Mouse (Mus musculus) limb, embryonic 11.5 days (tissue): ENCODE measurements around the gene Gtf3c3. TPM values are rescaled to one million over a fixed set of nuclear protein-coding genes. Genes with fewer than 3 reads are reported as not detected.

Experiments
- ATAC-seq: fragments of 200-750 bp; cut with Nextera tagmentation; 2 replicates; pipeline ENCODE4 v1.8.0; 2017; ENCODE audit warnings: low read depth; ENCODE audit not compliant: insufficient number of reproducible peaks, low FRiP score, low TSS enrichment
- DNase-seq: peaks from one replicate; pipeline ENCODE4 v3.0.0-alpha.2; 2015; ENCODE audit warnings: low spot score
- H3K27ac ChIP-seq: fragments of 300-500 bp; sonication (generic); replicated peaks from 2 replicates; pipeline ENCODE4 v1.5.1; 2014; ENCODE audit warnings: low read depth, mild to moderate bottlenecking, low read length
- H3K27me3 ChIP-seq: fragments of 300-500 bp; sonication (generic); 2 replicates; pipeline ENCODE4 v1.6.1; 2014; ENCODE audit warnings: mild to moderate bottlenecking, low read length, mixed read lengths; ENCODE audit not compliant: control insufficient read depth, insufficient read depth
- H3K36me3 ChIP-seq: fragments of 300-500 bp; sonication (generic); 2 replicates; pipeline ENCODE4 v1.6.1; 2014; ENCODE audit warnings: mild to moderate bottlenecking, low read length, moderate library complexity, mixed read lengths; ENCODE audit not compliant: control insufficient read depth, insufficient read depth
- H3K4me1 ChIP-seq: fragments of 300-500 bp; sonication (generic); 2 replicates; pipeline ENCODE4 v1.6.1; 2014; ENCODE audit warnings: low read length, mixed read lengths; ENCODE audit not compliant: control insufficient read depth, insufficient read depth
- H3K4me2 ChIP-seq: fragments of 300-500 bp; sonication (generic); 2 replicates; pipeline ENCODE4 v1.6.1; 2014; ENCODE audit warnings: low read depth, mild to moderate bottlenecking, moderate library complexity; ENCODE audit not compliant: severe bottlenecking
- H3K4me3 ChIP-seq: fragments of 300-500 bp; sonication (generic); 2 replicates; pipeline ENCODE4 v1.5.1; 2014; ENCODE audit warnings: low read depth, low read length
- H3K9ac ChIP-seq: fragments of 300-500 bp; sonication (generic); 2 replicates; pipeline ENCODE4 v1.6.1; 2014; ENCODE audit warnings: mild to moderate bottlenecking, low read length
- H3K9me3 ChIP-seq: fragments of 300-500 bp; sonication (generic); 2 replicates; pipeline ENCODE4 v1.6.1; 2016; ENCODE audit warnings: low read length; ENCODE audit not compliant: control insufficient read depth
- WGBS: fragments of 180-500 bp; shearing (Covaris S2); extraction: QIAGEN DNeasy Blood & Tissue Kit; methylation state at CpG from one replicate; pipeline ENCODE4 v1.1.7; 2014; 5-methylcytosine and 5-hydroxymethylcytosine counted together
- polyA plus RNA-seq: library from polyadenylated mRNA; unstranded; fragments of >200 nt; fragmentation: Nextera tagmentation; extraction: Ambion mirVana; gene quantifications from 2 replicates; pipeline ENCODE4 v1.2.1, GENCODE M21; 2014

Gene Gtf3c3
- polyA plus RNA-seq: 38.5 TPM in 2 replicates

DNA sequence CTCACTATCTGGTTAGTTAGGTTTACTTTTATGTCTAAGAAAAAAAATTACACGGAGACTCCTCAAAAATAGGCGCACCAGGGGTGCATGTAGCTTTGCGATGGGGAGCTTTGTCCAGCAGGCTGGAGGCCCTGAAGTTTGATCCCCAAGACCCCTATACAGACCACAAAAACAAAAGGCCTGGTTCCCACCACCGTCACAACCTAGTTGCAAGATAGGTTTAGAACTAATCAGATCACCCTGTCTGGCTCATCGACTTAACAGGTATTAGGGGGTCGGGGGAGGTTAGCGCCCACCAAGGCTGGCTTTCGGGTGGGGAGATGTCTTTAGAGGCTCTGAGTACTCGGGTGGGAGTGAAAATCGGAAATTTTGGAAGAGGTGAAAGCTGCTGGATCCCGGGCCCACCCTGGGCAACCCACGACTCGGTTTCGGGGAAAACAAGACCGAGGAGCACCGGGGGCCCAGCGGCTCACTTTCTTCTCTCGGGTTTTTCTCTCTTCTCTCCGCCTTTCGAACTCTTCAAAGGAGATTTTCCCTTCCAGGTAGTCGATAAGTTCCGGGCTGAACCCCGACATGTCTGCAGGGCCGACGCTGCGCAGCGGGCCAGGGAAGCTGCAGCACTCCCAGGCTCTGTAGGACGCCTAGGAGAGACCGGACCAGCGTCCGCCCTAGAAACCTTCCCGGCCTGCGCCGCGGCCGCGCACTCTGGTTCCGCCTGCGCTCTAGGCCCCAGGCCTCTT lies at the start of gene Gtf3c3:
Gene Gtf3c3, minus strand, starts transcription at position 632 of the 740 bp plus-strand sequence.
- no peaks in the 10 kb centered on the region for H3K9me3 ChIP-seq
- H3K4me1 ChIP-seq: no peaks in the 10 kb centered on the region
- peak; percentile 85 for DNase-seq
- peak within 1 kb of the TSS; percentile 79 for H3K4me3 ChIP-seq
- H3K36me3 ChIP-seq: no peaks in the 10 kb centered on the region
- peak; percentile 98 for ATAC-seq
- 3% methylated on average over 39 of the region's 39 CpGs for WGBS
- H3K4me2 ChIP-seq: peak within 1 kb of the TSS; percentile 71
- peak within 1 kb of the TSS; percentile 90 for H3K9ac ChIP-seq
- H3K27ac ChIP-seq: no peak within 1 kb of the TSS
- H3K27me3 ChIP-seq: no peaks in the 10 kb centered on the region

DNA sequence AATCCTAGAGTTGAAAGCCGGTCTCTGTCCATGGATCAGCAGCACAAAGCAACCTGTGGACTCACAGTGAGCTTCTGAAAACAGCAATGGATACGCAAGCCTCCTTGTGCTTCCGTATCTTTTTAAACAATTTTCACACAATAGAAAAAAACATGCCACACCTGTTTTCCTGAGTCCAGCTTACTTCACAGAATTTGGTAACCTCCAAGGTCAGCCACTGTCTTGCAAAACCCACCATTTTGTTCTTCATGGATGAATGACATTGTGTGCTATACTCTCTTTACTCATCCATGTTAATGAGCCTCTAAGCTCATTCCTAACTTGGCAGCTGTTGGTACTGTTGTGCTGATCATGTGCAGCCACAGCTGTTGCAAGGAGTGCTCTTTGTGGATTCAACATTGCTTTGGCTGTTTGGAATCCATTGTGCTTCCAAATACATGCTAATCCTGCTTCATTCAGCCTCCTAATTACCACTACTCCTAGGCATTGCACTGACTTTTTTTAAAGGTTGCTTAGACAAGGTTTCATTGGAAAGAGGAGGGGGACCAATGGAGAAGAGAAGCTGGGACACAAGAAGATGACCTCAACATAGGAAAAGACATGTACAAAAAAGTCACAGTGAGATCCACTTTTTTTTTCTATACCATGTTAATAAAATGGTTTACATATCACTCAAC lies 46.1 kb upstream of the Gtf3c3 start:
- H3K36me3 ChIP-seq: no peaks in the 10 kb centered on the region
- no peak overlapping the region for H3K4me3 ChIP-seq
- DNase-seq: no peak
- H3K4me2 ChIP-seq: no peak overlapping the region
- no peaks in the 10 kb centered on the region for H3K4me1 ChIP-seq
- no peaks in the 10 kb centered on the region for H3K9me3 ChIP-seq
- no peaks in the 10 kb centered on the region for H3K27me3 ChIP-seq
- WGBS: 96% methylated on average over 3 of the region's 3 CpGs
- H3K9ac ChIP-seq: no peak overlapping the region
- ATAC-seq: no peak
- no peak overlapping the region for H3K27ac ChIP-seq

DNA sequence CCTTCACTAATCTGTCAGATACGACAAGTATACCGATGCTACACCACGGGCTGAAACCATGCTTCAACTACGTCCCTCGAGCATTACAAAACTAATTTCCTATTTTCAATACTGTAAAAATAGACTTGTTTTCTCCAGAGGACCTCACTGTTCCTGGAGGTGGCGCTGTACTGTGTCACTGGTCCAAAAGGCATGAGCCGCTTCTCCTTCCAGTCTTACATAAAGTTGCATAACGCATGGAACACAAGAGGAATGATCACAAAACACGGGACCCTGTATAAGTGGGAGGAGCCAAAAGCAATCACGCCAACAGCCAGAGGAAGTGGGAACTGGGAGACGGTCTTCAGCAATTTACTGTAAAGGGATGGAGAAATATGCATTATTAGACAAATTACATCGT lies 41.7 kb upstream of the Gtf3c3 start:
- no peak overlapping the region for H3K27ac ChIP-seq
- H3K9ac ChIP-seq: no peak overlapping the region
- H3K36me3 ChIP-seq: no peaks in the 10 kb centered on the region
- H3K4me1 ChIP-seq: no peaks in the 10 kb centered on the region
- ATAC-seq (no peak), DNase-seq (no peak)
- no peaks in the 10 kb centered on the region for H3K9me3 ChIP-seq
- no peak overlapping the region for H3K4me3 ChIP-seq
- H3K4me2 ChIP-seq: no peak overlapping the region
- WGBS: 94% methylated on average over 12 of the region's 12 CpGs
- no peaks in the 10 kb centered on the region for H3K27me3 ChIP-seq

DNA sequence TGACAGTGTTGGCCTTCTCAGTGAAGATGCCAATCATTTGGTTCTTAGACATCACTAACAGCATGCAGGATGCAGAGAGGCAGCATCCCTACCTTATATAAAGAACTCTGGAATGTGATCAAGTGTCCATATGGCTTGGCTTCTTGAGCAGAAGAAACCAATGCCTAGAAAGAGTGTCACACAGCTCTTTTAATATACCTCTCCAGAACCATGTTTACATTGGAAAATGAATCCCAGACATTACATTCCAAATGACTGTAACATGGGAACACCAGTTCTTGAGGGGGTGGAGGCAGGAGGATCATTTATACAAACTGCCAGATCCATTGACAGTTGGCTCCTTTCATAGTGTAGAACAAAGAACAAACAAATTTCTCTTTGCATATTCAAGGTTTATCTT lies 29.9 kb upstream of the Gtf3c3 start:
- H3K9ac ChIP-seq: no peak overlapping the region
- H3K9me3 ChIP-seq: no peaks in the 10 kb centered on the region
- H3K4me2 ChIP-seq: no peak overlapping the region
- H3K36me3 ChIP-seq: no peaks in the 10 kb centered on the region
- ATAC-seq (no peak), DNase-seq (no peak)
- H3K27me3 ChIP-seq: no peaks in the 10 kb centered on the region
- H3K4me3 ChIP-seq: no peak overlapping the region
- H3K27ac ChIP-seq: no peak overlapping the region
- no peaks in the 10 kb centered on the region for H3K4me1 ChIP-seq

DNA sequence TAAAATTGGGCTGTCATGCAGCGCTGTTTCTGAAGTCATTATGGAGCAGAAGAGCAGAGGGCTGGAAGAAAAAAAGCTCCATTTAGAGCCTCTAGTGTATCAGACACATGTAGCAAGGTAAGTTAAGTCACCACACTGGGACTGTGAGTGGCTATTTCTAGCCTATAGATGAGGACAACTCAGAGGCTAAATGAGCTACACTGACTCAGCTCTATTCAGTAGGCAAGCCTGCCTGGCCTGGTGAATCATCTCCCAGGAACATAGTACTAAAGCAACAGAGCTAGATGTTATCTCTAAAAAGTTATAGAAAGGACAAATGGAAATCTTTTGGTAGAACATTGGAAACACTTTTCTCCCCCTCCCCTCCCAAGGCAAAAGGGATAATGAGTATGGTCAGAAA lies 28.6 kb upstream of the Gtf3c3 start:
- H3K9ac ChIP-seq: no peak overlapping the region
- H3K27ac ChIP-seq: no peak overlapping the region
- no peak overlapping the region for H3K4me2 ChIP-seq
- H3K4me3 ChIP-seq: no peak overlapping the region
- no peaks in the 10 kb centered on the region for H3K4me1 ChIP-seq
- no peaks in the 10 kb centered on the region for H3K36me3 ChIP-seq
- H3K9me3 ChIP-seq: no peaks in the 10 kb centered on the region
- WGBS: 96% methylated on average over 1 of the region's 1 CpGs
- no peak for ATAC-seq
- DNase-seq: no peak
- H3K27me3 ChIP-seq: no peaks in the 10 kb centered on the region

DNA sequence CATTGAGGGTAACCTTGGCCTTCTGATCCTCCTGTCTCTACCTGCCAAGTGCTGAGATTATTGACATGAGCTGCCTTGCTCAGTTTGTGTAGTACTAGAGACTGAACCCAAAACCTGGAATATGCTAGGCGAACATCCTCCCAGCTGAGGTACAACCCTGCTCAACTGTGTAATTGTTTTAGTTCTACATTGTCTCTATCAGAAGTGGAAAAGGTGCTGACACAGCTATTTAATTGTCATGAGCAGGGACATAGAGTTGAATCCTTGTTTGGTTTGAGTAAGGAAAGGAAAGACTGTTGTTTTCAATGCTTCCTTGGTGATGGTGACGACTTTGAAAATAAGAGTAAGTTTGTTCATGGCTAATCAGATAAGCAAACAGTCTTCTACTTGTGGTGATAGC lies 13.3 kb upstream of the Gtf3c3 start:
- H3K36me3 ChIP-seq: no peaks in the 10 kb centered on the region
- WGBS: 85% methylated on average over 2 of the region's 2 CpGs
- ATAC-seq: no peak
- no peak overlapping the region for H3K9ac ChIP-seq
- no peak overlapping the region for H3K4me2 ChIP-seq
- no peaks in the 10 kb centered on the region for H3K27me3 ChIP-seq
- H3K27ac ChIP-seq: no peak overlapping the region
- H3K9me3 ChIP-seq: no peaks in the 10 kb centered on the region
- no peak overlapping the region for H3K4me3 ChIP-seq
- no peak for DNase-seq
- no peaks in the 10 kb centered on the region for H3K4me1 ChIP-seq

DNA sequence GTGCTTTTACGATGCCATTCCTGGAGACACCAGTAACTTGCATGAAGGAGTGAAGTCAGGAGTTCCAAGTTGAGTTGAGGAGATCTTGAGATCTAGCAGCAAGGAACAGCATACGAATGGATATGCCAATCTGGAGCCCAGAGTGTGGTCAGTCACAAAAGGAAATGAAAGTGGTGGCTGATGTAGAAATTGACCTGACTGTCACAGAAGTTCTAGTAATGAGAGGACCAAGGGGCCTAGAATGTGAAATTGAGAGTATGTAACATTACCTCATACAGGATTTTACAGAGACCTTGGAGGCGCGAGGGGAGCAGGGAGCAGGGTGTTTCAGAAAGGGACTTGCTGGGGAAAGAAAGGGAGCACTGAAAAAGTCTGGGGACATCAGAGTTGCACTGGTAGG lies 10.1 kb upstream of the Gtf3c3 start:
- Histone ChIP-seq H3K4me2 (no peak overlapping the region), H3K27ac (no peak overlapping the region), H3K9me3 (no peaks in the 10 kb centered on the region), H3K27me3 (no peaks in the 10 kb centered on the region), H3K36me3 (no peaks in the 10 kb centered on the region), H3K4me1 (no peaks in the 10 kb centered on the region), H3K9ac (no peak overlapping the region), H3K4me3 (no peak overlapping the region)
- no peak for DNase-seq
- WGBS: 83% methylated on average over 4 of the region's 4 CpGs
- no peak for ATAC-seq

DNA sequence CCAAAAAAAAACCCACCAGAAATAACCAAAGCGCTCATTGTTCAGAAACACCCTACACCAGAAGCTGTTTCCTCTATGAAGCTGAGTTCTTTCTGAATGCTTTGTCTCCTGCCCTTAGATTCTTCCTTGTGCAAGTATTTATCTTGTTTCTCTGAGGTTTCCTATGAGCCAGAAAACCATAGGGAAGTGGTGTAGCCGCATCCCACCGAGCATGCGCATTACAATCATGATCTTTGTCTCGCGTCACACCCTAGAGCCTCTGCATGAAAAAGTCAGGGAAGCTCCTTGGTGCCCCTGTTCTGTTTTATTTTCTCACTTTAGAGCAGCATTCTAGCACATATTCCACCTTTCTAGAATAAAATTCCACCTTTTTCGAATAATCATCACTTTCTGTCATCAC lies 4.9 kb upstream of the Gtf3c3 start:
- no peak overlapping the region for H3K4me3 ChIP-seq
- H3K27ac ChIP-seq: no peak overlapping the region
- no peaks in the 10 kb centered on the region for H3K36me3 ChIP-seq
- H3K27me3 ChIP-seq: no peaks in the 10 kb centered on the region
- no peak overlapping the region for H3K9ac ChIP-seq
- 57% methylated on average over 7 of the region's 7 CpGs for WGBS
- no peaks in the 10 kb centered on the region for H3K4me1 ChIP-seq
- no peak overlapping the region for H3K4me2 ChIP-seq
- ATAC-seq (no peak), DNase-seq (no peak)
- no peaks in the 10 kb centered on the region for H3K9me3 ChIP-seq
